32 mouse cellular contexts compared by ENCODE assay signal in genomic region chr11:20723572-20723971, GRCm38 (mm10). TPM values are rescaled to one million over a fixed set of nuclear protein-coding genes. Genes with fewer than 3 reads are reported as not detected.
A peak's percentile ranks its signal among the peaks of the same experiment; 100 is the strongest.
DNase-seq lines count a peak whose midpoint lies in the region; ATAC-seq lines count a peak whose summit lies in the region.
"Had no signal": no experiment of that assay in that cellular context is flagged by ENCODE, and none has a peak within 500 bp of the region (broad histone marks: within the 10 kb centered on the region; RNA-seq: fewer than 3 reads in every experiment).

No protein-coding gene starts in this region.

- 78% methylated on average over 5 of the region's 5 CpGs for WGBS in kidney, embryonic 15.5 days
- 94% methylated on average over 5 of the region's 5 CpGs for whole genome bisulfite sequencing in hindbrain, embryonic 10.5 days

- H3K9me3 ChIP-seq in kidney, embryonic 15.5 days (replicated peaks): no peaks in the 10 kb centered on the region
- no peaks in the 10 kb centered on the region for H3K9me3 ChIP-seq in hindbrain, embryonic 10.5 days
- H3K9me3 ChIP-seq: embryonic facial prominence, embryonic 10.5 days; embryonic facial prominence, embryonic 13.5 days; forebrain, embryonic 12.5 days; forebrain, embryonic 15.5 days; G1E; heart, embryonic 10.5 days; heart, embryonic 13.5 days; hindbrain, embryonic 12.5 days; hindbrain, embryonic 15.5 days had no signal

- no peaks in the 10 kb centered on the region for H3K4me1 ChIP-seq in kidney, embryonic 15.5 days
- no peaks in the 10 kb centered on the region for H3K4me1 ChIP-seq in hindbrain, embryonic 10.5 days (replicated peaks)
- H3K4me1 ChIP-seq: embryonic facial prominence, embryonic 10.5 days; embryonic facial prominence, embryonic 13.5 days; forebrain, embryonic 12.5 days; forebrain, embryonic 15.5 days; hindbrain, embryonic 12.5 days; hindbrain, embryonic 15.5 days had no signal

- H3K27me3 ChIP-seq in kidney, embryonic 15.5 days: no peaks in the 10 kb centered on the region
- no peaks in the 10 kb centered on the region for H3K27me3 ChIP-seq in hindbrain, embryonic 10.5 days (ENCODE audit: insufficient read depth, poor library complexity, severe bottlenecking)
- H3K27me3 ChIP-seq: CH12.LX; embryonic facial prominence, embryonic 13.5 days; forebrain, embryonic 12.5 days; forebrain, embryonic 15.5 days; heart, embryonic 13.5 days; hindbrain, embryonic 12.5 days; hindbrain, embryonic 15.5 days; Patski had no signal

- H3K27ac ChIP-seq in kidney, embryonic 15.5 days: no peak overlapping the region
- H3K27ac ChIP-seq in hindbrain, embryonic 10.5 days: no peak overlapping the region
- H3K27ac ChIP-seq: embryonic facial prominence, embryonic 10.5 days; embryonic facial prominence, embryonic 13.5 days; forebrain, embryonic 12.5 days; forebrain, embryonic 15.5 days; heart, adult 2 months; heart, embryonic 10.5 days; heart, embryonic 13.5 days; hindbrain, embryonic 12.5 days; hindbrain, embryonic 15.5 days had no signal

- peak; percentile 62 for DNase-seq in kidney, adult 11 months
- DNase-seq in kidney, adult 9 months: peak; percentile 86
- no peak for DNase-seq in kidney, postnatal 4 days
- DNase-seq in kidney, postnatal 10 days: peak; percentile 22
- DNase-seq in kidney, postnatal 36 days: peak; percentile 54 to 75
- DNase-seq in right cerebral cortex, postnatal 14 days: no peak
- no peak for DNase-seq in hindbrain, embryonic 10.5 days (ENCODE audit: low spot score)
- DNase-seq: adrenal gland, postnatal 10 days; adrenal gland, postnatal 36 days; B cell, adult 2 months; cerebellum, adult 18-20 months; cerebellum, adult 9-10 months; cerebellum, postnatal 25 days; embryo, embryonic 11 days; gastrocnemius, postnatal 10 days; gastrocnemius, postnatal 36 days; heart, adult 2 months; heart, postnatal 14 days; heart, postnatal 4 days had no signal

- no peak overlapping the region for H3K4me3 ChIP-seq in kidney, embryonic 15.5 days (replicated peaks)
- H3K4me3 ChIP-seq in hindbrain, embryonic 10.5 days: no peak overlapping the region
- H3K4me3 ChIP-seq: embryonic facial prominence, embryonic 10.5 days; embryonic facial prominence, embryonic 13.5 days; erythroblast, embryonic 14.5 days; forebrain, embryonic 12.5 days; forebrain, embryonic 15.5 days; heart, adult 2 months; heart, embryonic 10.5 days; heart, embryonic 13.5 days; hindbrain, embryonic 12.5 days; hindbrain, embryonic 15.5 days had no signal

- no peak overlapping the region for H3K9ac ChIP-seq in kidney, embryonic 15.5 days
- H3K9ac ChIP-seq: embryonic facial prominence, embryonic 13.5 days; forebrain, embryonic 12.5 days; forebrain, embryonic 15.5 days; heart, embryonic 13.5 days; hindbrain, embryonic 12.5 days; hindbrain, embryonic 15.5 days had no signal

- H3K36me3 ChIP-seq in kidney, embryonic 15.5 days: peaks cover 35% of the 10 kb centered on the region
- H3K36me3 ChIP-seq in hindbrain, embryonic 10.5 days: peaks cover 43% of the 10 kb centered on the region

- H3K4me2 ChIP-seq in kidney, embryonic 15.5 days: no peak overlapping the region
- H3K4me2 ChIP-seq: embryonic facial prominence, embryonic 13.5 days; forebrain, embryonic 12.5 days; forebrain, embryonic 15.5 days; heart, embryonic 13.5 days; hindbrain, embryonic 12.5 days; hindbrain, embryonic 15.5 days had no signal

- ATAC-seq in kidney, embryonic 15.5 days (replicated peaks; ENCODE audit: low FRiP score): no peak
- ATAC-seq: forebrain, embryonic 15.5 days; Patski had no signal

RNA-seq across cellular contexts. Expression of gene Aftph, which starts 17.8 kb away (rescaled TPM):
- 22.0 and 23.0 TPM in 2 replicates for polyA plus RNA-seq in kidney, embryonic 15.5 days (2015; fragmentation: Nextera tagmentation; extraction: Ambion mirVana)
- polyA plus RNA-seq in hindbrain, embryonic 10.5 days (2016; fragmentation: Nextera tagmentation; extraction: Ambion mirVana): 21.5 and 26.1 TPM in 2 replicates

Comparison
In these comparisons a context has a peak if more than half of its experiments do, and no peak if none do; other contexts are left out.
1. DNase-seq: peak in kidney, adult 11 months (single experiment), kidney, adult 9 months (single experiment), kidney, postnatal 10 days (single experiment) and kidney, postnatal 36 days (2 of 2); none in kidney, postnatal 4 days (0 of 2), right cerebral cortex, postnatal 14 days (single experiment) and hindbrain, embryonic 10.5 days (single experiment).